In genomic region chr4:155488232-155489025, GRCm38 (mm10) we compare ENCODE assay signal across 8 mouse cellular contexts. TPM values are rescaled to one million over a fixed set of nuclear protein-coding genes. Genes with fewer than 3 reads are reported as not detected.
DNase-seq lines count a peak whose midpoint lies in the region; ATAC-seq and TF ChIP-seq lines count a peak whose summit lies in the region.

No protein-coding gene starts in this region.

- H3K4me3 ChIP-seq in hindbrain, embryonic 12.5 days: no peak overlapping the region
- no peak overlapping the region for H3K4me3 ChIP-seq in midbrain, embryonic 15.5 days

- peaks cover 31% of the 10 kb centered on the region for H3K4me1 ChIP-seq in hindbrain, embryonic 12.5 days
- H3K4me1 ChIP-seq in midbrain, embryonic 15.5 days: peaks cover 31% of the 10 kb centered on the region

- in situ Hi-C loops in Patski (cut with MboI; ENCODE audit: low pct_unique_long_range_greater_than_20kb): loop anchor here (10.0 kb wide), 1 partner anchor 286 kb away; the partner anchor contains the start of gene Vwa1

- H3K4me2 ChIP-seq in hindbrain, embryonic 12.5 days (replicated peaks): 0 out of 2 replicates have a peak overlapping the region, but pooled peaks have one; percentile 6
- no peak overlapping the region for H3K4me2 ChIP-seq in midbrain, embryonic 15.5 days

- H3K27me3 ChIP-seq in Patski: no peaks in the 10 kb centered on the region
- H3K27me3 ChIP-seq in hindbrain, embryonic 12.5 days: no peaks in the 10 kb centered on the region
- no peaks in the 10 kb centered on the region for H3K27me3 ChIP-seq in midbrain, embryonic 15.5 days (replicated peaks)

- TF ChIP-seq CTCF in Patski (IDR thresholded peaks at IDR 0.05): no peak

- POLR2A ChIA-PET in Patski (lab: Charles Lee): no interaction called here

- CTCF ChIA-PET in Patski (lab: Charles Lee): no interaction called here

- no peaks in the 10 kb centered on the region for H3K36me3 ChIP-seq in hindbrain, embryonic 12.5 days
- no peaks in the 10 kb centered on the region for H3K36me3 ChIP-seq in midbrain, embryonic 15.5 days (replicated peaks)

- DNase-seq in cerebellum, postnatal 25 days: peak; percentile 42 to 55
- DNase-seq in Patski (ENCODE audit: low read depth, low spot score) (peak; percentile 63), liver (peak; percentile 75)
- peak; percentile 73 for DNase-seq in fibroblast of lung, adult 2 months (ENCODE audit: low read depth)
- DNase-seq in urinary bladder, postnatal 36 days (ENCODE audit: low spot score in 2 of 2): peak; percentile 68 to 79

- peak overlapping the region; percentile 52 for H3K27ac ChIP-seq in hindbrain, embryonic 12.5 days
- H3K27ac ChIP-seq in midbrain, embryonic 15.5 days: peak overlapping the region; percentile 55

- no peaks in the 10 kb centered on the region for H3K9me3 ChIP-seq in hindbrain, embryonic 12.5 days (replicated peaks)
- H3K9me3 ChIP-seq in midbrain, embryonic 15.5 days: no peaks in the 10 kb centered on the region

- no peak overlapping the region for H3K9ac ChIP-seq in hindbrain, embryonic 12.5 days
- H3K9ac ChIP-seq in midbrain, embryonic 15.5 days: no peak overlapping the region

- ATAC-seq in cerebellum, adult (ENCODE audit: insufficient number of reproducible peaks, low FRiP score, low TSS enrichment): no peak
- peak; percentile 57 for ATAC-seq in Patski
- ATAC-seq in hindbrain, embryonic 12.5 days (ENCODE audit: low FRiP score): 0 out of 2 replicates have a peak, but pooled peaks have one; percentile 20
- ATAC-seq in midbrain, embryonic 15.5 days (replicated peaks): no peak

- 77% methylated on average over 8 of the region's 8 CpGs for WGBS in hindbrain, embryonic 12.5 days
- 74% methylated on average over 8 of the region's 8 CpGs for WGBS in midbrain, embryonic 15.5 days

RNA-seq across cellular contexts. Expression of gene Gnb1, which starts 2.7 kb away (rescaled TPM):
- polyA plus RNA-seq in Patski (2021): 287 TPM
- 757 and 772 TPM in 2 replicates for polyA plus RNA-seq in hindbrain, embryonic 12.5 days (2016; fragmentation: Nextera tagmentation; extraction: Ambion mirVana)
- polyA plus RNA-seq in midbrain, embryonic 15.5 days (2015; fragmentation: Nextera tagmentation; extraction: Ambion mirVana): 1,179 and 1,183 TPM in 2 replicates

RNA-seq across cellular contexts. Expression of gene Tmem52, which starts 19.5 kb away (rescaled TPM):
- 0.41 TPM for polyA plus RNA-seq in Patski (2021)
- polyA plus RNA-seq in hindbrain, embryonic 12.5 days (2016; fragmentation: Nextera tagmentation; extraction: Ambion mirVana): not detected in 2 replicates
- 0.44 TPM in 1 of 2 replicates, not detected in the other for polyA plus RNA-seq in midbrain, embryonic 15.5 days (2015; fragmentation: Nextera tagmentation; extraction: Ambion mirVana)

Comparison
In these comparisons a context has a peak if more than half of its experiments do, and no peak if none do; other contexts are left out.
1. ATAC-seq: peak in Patski (single experiment) and hindbrain, embryonic 12.5 days (single experiment); none in cerebellum, adult (single experiment) and midbrain, embryonic 15.5 days (single experiment).
2. Peak in every context shown above with its lines, with median percentiles within 50 percentile points of each other: DNase-seq.